Mouse (Mus musculus) inflammation-experienced regulatory T-cells (primary cell): ENCODE data around the gene Gm13757. TPM values are rescaled to one million over a fixed set of nuclear protein-coding genes. Genes with fewer than 3 reads are reported as not detected.

ENCODE experiments used
- polyA plus RNA-seq, 2 experiments: library from polyadenylated mRNA; unstranded; fragments of 100-300 nt; shearing (Covaris generic); gene quantifications; one replicate each; pipeline ENCODE4 v1.2.1; 2017

The Gm13757 gene
- under 1 TPM in 1 of 2 experiments, not detected in 1; 0.08 TPM for polyA plus RNA-seq

DNA sequence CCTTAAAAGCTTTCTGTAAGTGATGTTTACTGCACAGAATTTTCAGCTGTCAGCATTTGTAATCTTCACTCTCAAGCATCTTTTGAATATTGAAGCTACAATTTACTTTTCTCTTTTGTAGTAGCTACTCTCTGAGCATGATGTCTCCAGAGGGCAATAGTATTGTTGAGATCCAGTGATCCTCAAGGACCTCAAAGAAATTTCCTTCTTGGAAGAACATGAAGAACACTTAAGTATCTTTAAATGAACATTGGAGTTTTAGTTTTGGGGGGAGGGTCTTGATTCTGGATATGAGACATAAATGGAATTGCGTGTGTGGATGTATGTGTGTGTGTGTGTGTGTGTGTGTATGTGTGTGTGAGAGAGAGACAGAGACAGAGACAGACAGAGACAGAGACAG is at the start of gene Gm13757:
Gm13757 (minus strand) TSS at position 101 of the 400 bp plus-strand sequence.

DNA sequence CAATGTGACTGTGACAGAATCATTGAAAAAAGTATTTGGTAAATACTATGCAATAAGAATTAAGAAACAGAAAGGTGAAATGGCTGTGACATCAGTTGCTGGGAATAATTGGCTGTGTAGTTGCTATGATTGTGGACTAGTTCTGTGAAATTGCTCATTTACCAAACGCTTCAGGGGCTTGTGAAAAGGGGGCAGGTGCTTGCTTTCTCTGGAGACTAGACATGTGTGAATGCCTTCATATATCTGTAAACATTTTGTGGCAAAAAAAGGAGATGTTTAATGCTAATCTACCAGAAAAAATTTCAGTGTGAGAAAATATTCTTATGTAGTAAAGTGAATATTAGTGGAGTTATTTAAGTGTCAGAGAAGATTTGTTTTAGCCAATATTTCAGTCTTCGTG is 44.1 kb upstream of the Gm13757 start, which contains the start of gene Olfr1185-ps1:
Olfr1185-ps1 (plus strand) TSS at position 301 of the 400 bp plus-strand sequence.

GRCm38 (mm10) chr2:88483298-88483697 is 34.4 kb upstream of the Gm13757 start, which contains the start of gene Olfr1184:
Gene Olfr1184, plus strand, starts transcription at chr2:88483598.

DNA sequence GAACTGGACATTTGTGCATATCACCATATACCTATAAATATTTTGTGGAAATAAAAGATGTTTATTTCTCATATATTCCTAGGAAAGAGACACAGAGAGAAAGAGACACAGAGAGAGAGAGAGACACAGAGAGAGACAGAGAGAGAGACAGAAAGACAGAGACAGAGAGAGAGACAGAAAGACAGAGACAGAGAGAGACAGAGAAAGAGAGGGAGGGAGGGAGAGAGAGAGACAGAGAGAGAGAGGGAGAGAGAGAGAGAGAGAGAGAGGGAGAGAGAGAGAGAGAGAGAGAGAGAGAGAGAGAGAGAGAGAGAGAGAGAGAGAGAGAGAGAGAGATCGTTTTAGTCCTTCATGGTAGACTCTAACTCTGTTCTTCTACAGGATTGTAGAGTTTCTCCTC is 5.6 kb upstream of the Gm13757 start, which contains the start of gene Olfr1183:
Olfr1183 (plus strand) TSS at position 301 of the 400 bp plus-strand sequence.

GRCm38 (mm10) chr2:88426071-88426470 is 22.9 kb downstream of the Gm13757 start, which contains the start of gene Olfr1181:
Gene Olfr1181, minus strand, starts transcription at chr2:88426171.

DNA sequence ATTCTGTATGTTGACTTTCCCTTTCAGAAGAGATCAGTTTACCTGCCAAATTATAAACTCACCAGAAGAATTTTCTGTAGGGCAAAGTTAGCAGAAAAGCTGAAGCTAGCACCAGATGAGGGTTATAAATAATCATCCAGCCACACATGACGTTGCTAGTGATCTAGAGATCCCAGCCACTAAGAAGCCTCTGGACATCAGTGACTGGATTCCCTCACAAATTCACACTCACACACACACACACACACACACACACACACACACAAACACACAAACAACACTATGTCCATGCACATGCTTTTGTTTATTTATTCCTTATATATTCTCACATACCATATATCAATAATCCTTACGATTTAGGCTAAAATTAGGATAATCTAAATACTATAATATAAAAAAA is 29.9 kb downstream of the Gm13757 start, which contains the start of gene Olfr1180:
Olfr1180 (minus strand) TSS at position 101 of the 400 bp plus-strand sequence.

GRCm38 (mm10) chr2:88406353-88406752 is 42.6 kb downstream of the Gm13757 start, which contains the start of gene Olfr1179:
Gene Olfr1179, minus strand, starts transcription at chr2:88406453.

Other genes with a start within 250 kb of the Gm13757 start
- gene Olfr1170, start 220.8 kb downstream of the Gm13757 start, polyA plus RNA-seq, result not detected
- under 1 TPM in 1 of 2 experiments, not detected in 1; 0.15 TPM for gene Olfr1173, start 169.3 kb downstream of the Gm13757 start, polyA plus RNA-seq
- gene Olfr1174-ps, start 134.0 kb downstream of the Gm13757 start, polyA plus RNA-seq, result not detected
- gene Olfr1175-ps, start 121.9 kb downstream of the Gm13757 start, polyA plus RNA-seq, result under 1 TPM in 1 of 2 experiments, not detected in 1; 0.14 TPM
- under 1 TPM in 1 of 2 experiments, not detected in 1; 0.19 TPM for gene Olfr1176, start 112.4 kb downstream of the Gm13757 start, polyA plus RNA-seq
- gene Olfr1177-ps, start 102.6 kb downstream of the Gm13757 start, polyA plus RNA-seq, result not detected
- gene Olfr1178, start 62.1 kb downstream of the Gm13757 start, polyA plus RNA-seq, result under 1 TPM; 0.02 to 0.28 TPM
- gene Olfr1179, start 42.7 kb downstream of the Gm13757 start, polyA plus RNA-seq, result not detected
- gene Olfr1180, start 30.0 kb downstream of the Gm13757 start, polyA plus RNA-seq, result not detected
- under 1 TPM in 1 of 2 experiments, not detected in 1; 0.16 TPM for gene Olfr1181, start 23.0 kb downstream of the Gm13757 start, polyA plus RNA-seq
- under 1 TPM in 1 of 2 experiments, not detected in 1; 0.35 TPM for gene Olfr1183, start 5.7 kb upstream of the Gm13757 start, polyA plus RNA-seq
- under 1 TPM in 1 of 2 experiments, not detected in 1; 0.64 TPM for gene Olfr1184, start 34.5 kb upstream of the Gm13757 start, polyA plus RNA-seq
- under 1 TPM in 1 of 2 experiments, not detected in 1; 0.13 TPM for gene Olfr1185-ps1, start 44.2 kb upstream of the Gm13757 start, polyA plus RNA-seq
- gene Olfr1186, start 69.4 kb upstream of the Gm13757 start, polyA plus RNA-seq, result under 1 TPM in 1 of 2 experiments, not detected in 1; 0.12 TPM
- gene Olfr1188, start 107.8 kb upstream of the Gm13757 start, polyA plus RNA-seq, result under 1 TPM in 1 of 2 experiments, not detected in 1; 0.17 TPM
- gene Olfr1189, start 137.3 kb upstream of the Gm13757 start, polyA plus RNA-seq, result not detected
- under 1 TPM in 1 of 2 experiments, not detected in 1; 0.34 TPM for gene Olfr1191-ps1, start 191.4 kb upstream of the Gm13757 start, polyA plus RNA-seq
- under 1 TPM in 1 of 2 experiments, not detected in 1; 0.21 TPM for gene Olfr1192-ps1, start 199.4 kb upstream of the Gm13757 start, polyA plus RNA-seq
- under 1 TPM; 0.16 to 0.23 TPM for gene Olfr1193, start 226.5 kb upstream of the Gm13757 start, polyA plus RNA-seq
- under 1 TPM; 0.28 to 0.33 TPM for gene Olfr1195, start 240.1 kb upstream of the Gm13757 start, polyA plus RNA-seq